Mouse (Mus musculus) CH12F3 (cell line): Measurements from ENCODE around the gene Tnfrsf25.

ENCODE experiments used
- in situ Hi-C: fragments of 300-500 bp; cut with MboI; formaldehyde crosslinking; loops from 2 replicates; pipeline ENCODE4 v1.14.3; 2020; ENCODE audit warnings: low sequenced_read_pairs

Tnfrsf25 gene

GRCm38 (mm10) chr4:152140441-152140840, 24.7 kb downstream of the Tnfrsf25 start:
- in situ Hi-C loops, result no loop called here

GRCm38 (mm10) chr4:152141521-152142135, 25.9 kb downstream of the Tnfrsf25 start:
- in situ Hi-C loops, result no loop called here

- in situ Hi-C loops, result no loop called here
Measured at GRCm38 (mm10) chr4:152143632-152144031, 27.9 kb downstream of the Tnfrsf25 start.

- in situ Hi-C loops, result no loop called here
Measured at GRCm38 (mm10) chr4:152145473-152145872, 29.7 kb downstream of the Tnfrsf25 start.

- in situ Hi-C loops, result no loop called here
Measured at GRCm38 (mm10) chr4:152146033-152146827, 30.5 kb downstream of the Tnfrsf25 start.

GRCm38 (mm10) chr4:152150546-152150945, 34.8 kb downstream of the Tnfrsf25 start:
- in situ Hi-C loops, result no loop called here

GRCm38 (mm10) chr4:152151451-152151965, 35.8 kb downstream of the Tnfrsf25 start:
- in situ Hi-C loops, result no loop called here

- in situ Hi-C loops, result no loop called here
Measured at GRCm38 (mm10) chr4:152151966-152152544, 36.3 kb downstream of the Tnfrsf25 start, which contains the start of gene Espn. TSS of gene Espn (minus strand) at chr4:152152371.

GRCm38 (mm10) chr4:152153771-152154177, 38.0 kb downstream of the Tnfrsf25 start:
- in situ Hi-C loops, result no loop called here

GRCm38 (mm10) chr4:152155019-152155418, 39.3 kb downstream of the Tnfrsf25 start:
- in situ Hi-C loops, result no loop called here

GRCm38 (mm10) chr4:152157779-152158584, 42.2 kb downstream of the Tnfrsf25 start:
- in situ Hi-C loops, result no loop called here

- in situ Hi-C loops, result no loop called here
Measured at GRCm38 (mm10) chr4:152158585-152159284, 43.0 kb downstream of the Tnfrsf25 start, which contains the start of gene Hes2. TSS of gene Hes2 (plus strand) at chr4:152158867.

- in situ Hi-C loops, result no loop called here
Measured at GRCm38 (mm10) chr4:152159285-152159678, 43.5 kb downstream of the Tnfrsf25 start.

GRCm38 (mm10) chr4:152160748-152161147, 45.0 kb downstream of the Tnfrsf25 start:
- in situ Hi-C loops, result no loop called here

- in situ Hi-C loops, result no loop called here
Measured at GRCm38 (mm10) chr4:152161601-152162000, 45.9 kb downstream of the Tnfrsf25 start.

- in situ Hi-C loops, result no loop called here
Measured at GRCm38 (mm10) chr4:152162748-152163147, 47.0 kb downstream of the Tnfrsf25 start.

GRCm38 (mm10) chr4:152165036-152165931, 49.5 kb downstream of the Tnfrsf25 start:
- in situ Hi-C loops, result no loop called here

GRCm38 (mm10) chr4:152168052-152168451, 52.3 kb downstream of the Tnfrsf25 start:
- in situ Hi-C loops, result no loop called here

- in situ Hi-C loops, result no loop called here
Measured at GRCm38 (mm10) chr4:152169103-152169502, 53.4 kb downstream of the Tnfrsf25 start.
